Mouse (Mus musculus): ENCODE results near the gene Lamc1.
"Not testable (repeated sequence)": the region's sequence is repeated elsewhere in the genome, so short reads cannot be mapped to it uniquely, and the experiment has no call there.

Gene Lamc1

GRCm38 (mm10) chr1:153331206-153331605 lies 1.4 kb downstream of the Lamc1 start:
- DNase-seq: no peak

GRCm38 (mm10) chr1:153329306-153329705 lies 3.3 kb downstream of the Lamc1 start:
- no peak for DNase-seq

DNA sequence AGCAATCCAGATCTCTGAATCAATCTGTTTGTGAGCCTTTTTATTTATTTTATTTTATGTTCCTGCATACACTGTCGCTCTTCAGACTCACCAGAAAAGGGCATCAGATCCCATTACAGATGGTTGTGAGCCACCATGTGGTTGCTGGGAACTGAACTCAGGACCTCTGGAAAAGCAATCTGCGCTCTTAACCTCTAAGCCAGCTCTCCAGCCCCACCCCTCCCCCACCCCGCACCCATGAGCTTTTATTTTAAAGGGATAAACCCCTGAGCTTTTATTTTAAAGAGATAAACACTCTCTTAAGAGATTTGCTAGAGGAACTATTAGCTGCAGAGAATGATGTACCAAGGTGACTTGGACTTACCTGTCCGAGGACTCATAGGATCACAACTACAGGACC lies 5.5 kb downstream of the Lamc1 start:
- DNase-seq: no peak

GRCm38 (mm10) chr1:153326226-153326625 lies 6.4 kb downstream of the Lamc1 start:
- no peak for DNase-seq

DNA sequence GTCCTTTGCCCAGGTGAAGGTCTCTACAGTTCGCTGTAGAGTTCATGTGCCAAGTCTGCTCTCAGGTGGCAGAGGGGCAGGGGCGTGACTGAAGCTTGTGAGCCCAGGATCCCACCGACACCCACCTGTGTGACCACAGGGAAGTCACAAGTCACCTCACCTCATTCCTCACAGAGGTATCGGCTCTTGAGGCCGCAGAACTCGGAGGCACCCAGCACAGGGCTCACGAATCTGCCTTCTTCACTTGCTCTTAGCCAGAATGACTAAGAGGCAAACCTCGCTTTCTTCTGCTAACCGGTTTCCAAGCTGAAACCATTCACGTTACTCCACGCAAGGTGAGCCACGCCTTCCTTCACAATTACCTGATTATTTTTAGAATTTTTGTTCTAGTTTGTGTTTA lies 11.2 kb downstream of the Lamc1 start:
- DNase-seq: no peak

DNA sequence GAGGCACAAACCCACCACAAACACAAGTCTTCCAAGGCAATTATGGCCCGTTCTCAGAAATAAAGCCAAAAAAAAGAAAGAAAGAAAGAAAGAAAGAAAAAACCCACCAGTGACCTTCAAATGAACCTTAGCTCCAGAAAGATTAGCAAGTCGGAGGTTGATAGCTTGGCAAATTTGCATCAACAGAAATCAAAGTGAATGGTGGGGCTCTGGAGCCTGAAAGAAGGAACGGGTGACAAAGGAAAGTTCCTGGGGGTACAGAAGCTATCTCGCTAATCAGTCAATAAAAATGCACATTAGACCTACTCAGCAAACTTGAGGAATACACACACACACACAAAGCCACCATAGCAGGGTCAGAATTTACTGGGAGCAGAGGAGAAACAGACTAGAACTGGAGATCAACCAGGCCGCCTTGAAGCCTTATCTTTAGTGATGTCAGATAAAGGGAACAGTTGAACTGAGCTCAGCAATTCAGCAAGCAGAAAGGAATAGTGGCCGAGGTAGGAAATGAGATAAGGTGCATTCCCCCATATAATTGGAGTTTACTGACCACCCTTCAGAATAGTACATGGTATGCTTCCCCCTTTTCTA lies 11.9 kb downstream of the Lamc1 start:
- DNase-seq: no peak

GRCm38 (mm10) chr1:153320121-153320520 lies 12.5 kb downstream of the Lamc1 start:
- no peak for DNase-seq

DNA sequence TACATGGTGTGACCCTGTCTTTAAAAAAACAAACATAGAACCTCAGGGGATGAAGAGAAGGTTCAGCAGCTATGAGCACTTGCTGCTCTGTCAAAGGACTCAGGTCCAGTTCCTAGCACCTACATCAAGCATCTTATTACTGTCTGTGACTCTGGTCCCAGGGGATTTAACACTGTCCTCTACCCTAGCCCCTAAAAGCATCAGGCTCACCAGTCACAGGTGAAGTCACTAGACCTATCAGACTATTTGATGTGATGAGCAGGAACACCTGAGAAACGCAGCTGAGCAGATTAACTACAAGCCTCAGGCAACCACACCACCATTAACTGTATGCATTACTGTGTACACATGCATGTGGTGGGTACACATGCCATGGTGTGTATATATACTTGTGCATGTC lies 13.8 kb downstream of the Lamc1 start:
- DNase-seq: no peak

GRCm38 (mm10) chr1:153318287-153318686 lies 14.3 kb downstream of the Lamc1 start:
- no peak for DNase-seq

GRCm38 (mm10) chr1:153317486-153318260 lies 14.9 kb downstream of the Lamc1 start:
- peak in 1 of 2 experiments; percentile 33 for DNase-seq

- no peak for DNase-seq
Measured at GRCm38 (mm10) chr1:153316956-153317355, 15.6 kb downstream of the Lamc1 start.

DNA sequence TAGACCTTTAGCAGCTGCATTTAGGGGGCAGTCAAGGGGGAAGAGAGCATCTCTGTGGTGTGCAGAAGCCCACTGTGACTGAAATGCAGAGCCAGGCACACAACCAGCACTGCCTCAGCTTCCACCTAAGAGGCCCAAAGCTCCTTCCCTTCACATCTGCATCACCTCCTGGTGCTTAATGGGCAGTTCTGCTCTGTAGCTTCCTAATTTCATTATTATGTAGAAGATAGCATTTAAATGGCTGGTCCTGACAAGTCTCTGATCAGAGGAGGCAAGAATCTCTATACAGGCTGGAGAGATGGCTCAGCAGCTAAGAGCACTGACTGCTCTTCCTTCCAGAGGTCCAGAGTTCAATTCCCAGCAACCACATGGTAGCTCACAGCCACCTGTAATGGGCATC lies 16.3 kb downstream of the Lamc1 start:
- DNase-seq: no peak

DNA sequence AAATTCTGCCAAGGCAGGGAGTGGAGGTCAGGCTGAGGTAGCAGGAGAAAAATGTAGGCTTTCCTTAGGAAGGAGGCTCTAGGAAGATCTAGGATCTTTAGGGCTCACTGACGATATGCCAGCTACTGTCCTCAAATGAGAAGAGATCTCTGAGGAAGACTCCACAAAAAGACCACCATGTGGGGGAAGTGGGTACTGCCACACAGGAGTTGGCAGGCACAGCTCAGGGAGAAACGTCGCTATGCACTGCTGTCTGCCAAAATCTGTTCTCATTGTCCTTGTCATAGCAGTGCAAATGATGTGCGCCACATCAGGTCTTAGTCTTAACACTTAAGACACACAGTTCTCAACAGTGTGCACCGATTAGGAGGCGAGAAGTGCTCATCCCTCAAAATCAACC lies 17.5 kb downstream of the Lamc1 start:
- peak; percentile 32 to 40 for DNase-seq

DNA sequence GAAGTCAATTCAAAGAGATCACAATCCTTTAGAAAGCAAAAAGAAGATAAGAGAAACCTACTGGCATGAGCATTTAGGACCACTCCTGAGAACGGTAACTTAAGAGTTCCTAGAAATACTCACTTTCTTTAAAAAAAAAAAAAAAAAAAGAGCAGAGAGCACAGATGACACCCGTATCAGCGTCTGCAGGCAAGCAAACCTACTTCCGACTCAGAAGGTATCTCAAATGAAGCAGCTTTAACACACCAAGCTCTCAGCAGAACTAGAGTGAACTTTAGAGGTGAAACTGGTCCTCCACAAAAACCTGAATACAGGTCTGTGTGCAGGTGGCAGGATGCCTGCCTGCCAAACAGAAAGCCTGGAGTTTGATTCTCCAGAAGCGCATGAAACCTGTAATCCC lies 19.6 kb downstream of the Lamc1 start:
- no peak for DNase-seq

DNA sequence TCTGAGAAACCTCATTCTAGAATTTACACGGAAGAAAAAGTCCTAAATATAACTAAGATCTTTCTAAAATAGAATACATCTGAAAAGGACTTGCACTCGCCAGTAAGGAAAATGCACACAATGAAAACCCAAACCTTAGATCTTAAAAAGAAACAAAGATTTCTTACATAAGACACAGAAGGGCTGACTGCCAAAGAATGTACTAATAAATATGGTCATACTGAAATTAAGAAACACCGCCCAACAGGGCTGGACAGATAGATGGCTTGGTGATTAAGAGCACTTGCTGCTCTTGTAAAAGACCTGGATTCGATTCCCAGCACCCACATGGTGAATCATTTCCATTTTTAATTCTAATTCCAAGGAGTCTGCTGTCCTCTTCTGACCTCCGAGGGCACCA lies 22.4 kb downstream of the Lamc1 start:
- DNase-seq: no peak

- no peak for DNase-seq
Measured at GRCm38 (mm10) chr1:153309310-153309709, 23.3 kb downstream of the Lamc1 start.

- no peak for DNase-seq
Measured at GRCm38 (mm10) chr1:153308915-153309296, 23.7 kb downstream of the Lamc1 start.

DNA sequence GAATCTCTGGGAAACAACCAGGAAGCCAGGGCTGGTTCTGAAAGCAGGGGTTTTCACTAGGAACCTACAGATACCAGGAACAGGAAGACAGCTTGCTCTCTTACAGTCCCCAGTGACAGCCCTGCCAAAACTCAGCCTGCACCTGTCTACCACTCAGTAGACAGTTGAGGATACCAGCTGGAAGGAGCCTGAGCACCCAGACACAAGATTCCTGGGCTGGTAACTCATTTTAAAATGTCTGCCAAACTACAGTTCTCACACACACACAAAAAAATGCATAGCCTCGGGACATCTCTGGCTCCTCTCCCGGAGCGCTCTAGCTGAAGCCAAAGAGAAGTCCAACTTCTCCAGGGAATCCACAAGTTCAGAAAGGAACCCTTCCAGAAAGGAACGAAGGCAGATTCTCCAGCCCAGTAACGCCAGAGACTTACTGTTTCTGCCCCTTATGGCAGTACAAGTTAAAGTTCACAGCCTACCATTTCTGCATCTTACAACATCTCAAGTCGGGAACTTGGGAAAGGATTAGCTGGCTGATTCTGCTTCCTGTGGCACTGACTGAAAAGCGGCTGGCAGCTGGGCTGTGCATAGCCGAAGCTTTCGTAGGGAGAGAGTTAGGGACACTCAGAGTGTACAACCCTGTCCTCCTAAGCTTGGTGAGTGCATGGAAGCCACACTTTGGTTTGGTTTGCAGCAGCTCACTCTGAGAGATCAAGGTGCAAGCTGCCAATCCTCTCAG lies 24.2 kb downstream of the Lamc1 start:
- peak; percentile 46 to 75 for DNase-seq

DNA sequence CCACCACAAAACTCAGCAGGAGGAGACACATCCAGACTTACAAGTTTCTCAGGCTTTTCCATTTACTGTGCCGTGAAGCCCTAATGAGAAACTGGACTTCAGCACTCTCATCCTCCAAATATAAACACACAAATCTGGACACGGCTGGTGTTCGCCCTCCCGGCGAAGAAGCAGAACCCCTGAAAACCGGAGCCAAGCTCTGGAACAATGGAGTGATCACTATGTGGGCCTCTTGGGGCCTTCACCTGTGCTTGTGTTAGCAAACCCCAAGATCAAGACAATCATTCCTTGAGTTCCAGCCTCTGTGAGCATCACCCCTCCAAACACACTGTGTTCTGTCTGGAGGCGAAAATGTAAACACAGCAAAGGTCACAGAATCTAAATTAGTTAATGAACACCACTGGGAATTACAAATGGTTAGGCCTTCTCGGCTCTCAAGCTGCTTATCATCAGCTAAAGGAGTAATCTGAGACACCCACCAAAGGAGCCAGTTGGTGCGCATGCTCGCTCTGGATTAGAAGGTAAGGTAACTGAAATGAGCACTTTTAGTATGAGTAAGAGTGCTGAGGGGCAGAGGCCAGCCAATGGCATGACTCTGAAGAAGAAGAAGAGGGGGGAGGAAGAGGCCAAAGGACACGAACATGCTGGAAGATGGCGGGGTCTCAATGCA lies 24.9 kb downstream of the Lamc1 start:
- DNase-seq: no peak

GRCm38 (mm10) chr1:153305728-153306127 lies 26.9 kb downstream of the Lamc1 start:
- DNase-seq: not testable (repeated sequence)

GRCm38 (mm10) chr1:153305249-153305648 lies 27.3 kb downstream of the Lamc1 start:
- not testable (repeated sequence) for DNase-seq

DNA sequence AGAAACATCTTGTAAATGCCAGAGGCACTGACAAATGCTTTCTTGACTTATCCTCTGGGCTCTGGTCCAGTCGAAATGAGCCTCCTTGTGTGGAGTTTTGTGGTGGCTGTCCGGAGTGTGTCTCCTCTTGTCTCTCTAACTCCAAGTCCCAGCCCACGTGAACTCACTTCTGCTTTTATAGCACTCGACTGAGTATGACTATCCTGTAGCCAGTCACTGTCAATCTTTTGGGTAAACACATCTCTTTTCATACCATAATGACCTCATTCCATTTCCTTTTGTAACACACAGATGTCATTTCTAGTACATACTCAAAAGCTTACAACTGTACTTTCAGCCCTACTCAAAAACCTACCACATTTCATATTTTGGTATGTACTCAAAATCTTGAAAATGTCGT lies 33.1 kb downstream of the Lamc1 start:
- not testable (repeated sequence) for DNase-seq

- DNase-seq: not testable (repeated sequence)
Measured at GRCm38 (mm10) chr1:153297774-153298363, 34.7 kb downstream of the Lamc1 start.

Data from lung, postnatal 4 days (tissue).